Mouse (Mus musculus) spleen, postnatal 4 days (tissue): ENCODE measurements around the gene Thpo.

Source experiments
- DNase-seq, 2 experiments: peaks; one replicate each; pipeline ENCODE4 v3.0.0; 2022; ENCODE audit warnings: low spot score in 2 of 2

Gene Thpo

DNA sequence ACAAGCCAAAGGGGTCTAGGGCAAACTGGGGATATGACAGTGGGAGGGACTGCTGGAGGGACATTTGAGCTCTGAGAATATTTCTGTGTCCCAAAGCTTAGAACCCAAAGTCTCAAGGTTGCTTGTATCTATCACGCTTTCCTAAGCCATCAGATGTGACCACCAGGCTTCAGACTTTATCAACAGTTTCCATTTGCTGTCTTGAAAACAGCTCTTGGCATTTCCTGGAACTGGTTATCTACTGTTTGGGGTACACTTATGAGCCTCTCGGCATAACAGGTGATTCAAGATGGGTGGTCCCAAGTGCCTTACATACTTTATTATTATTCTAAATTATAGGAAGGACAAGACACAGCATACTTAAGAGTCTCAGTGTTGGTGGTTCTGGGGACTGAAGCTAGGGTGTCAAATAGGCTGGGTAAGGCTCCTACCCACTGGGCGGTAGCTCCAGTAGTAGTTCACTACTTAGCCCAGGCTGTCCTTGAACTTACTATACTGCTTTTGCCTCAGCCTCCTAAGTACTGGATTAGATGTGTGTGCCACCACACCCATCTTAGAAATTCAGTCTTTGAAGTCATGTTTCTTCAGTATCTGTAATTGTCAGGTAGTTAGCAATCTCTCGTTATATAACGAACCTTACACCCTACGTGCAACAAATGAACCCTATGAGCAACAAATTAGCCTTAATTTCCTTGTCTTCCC is 30.5 kb downstream of the Thpo start:
- DNase-seq = no peak

DNA sequence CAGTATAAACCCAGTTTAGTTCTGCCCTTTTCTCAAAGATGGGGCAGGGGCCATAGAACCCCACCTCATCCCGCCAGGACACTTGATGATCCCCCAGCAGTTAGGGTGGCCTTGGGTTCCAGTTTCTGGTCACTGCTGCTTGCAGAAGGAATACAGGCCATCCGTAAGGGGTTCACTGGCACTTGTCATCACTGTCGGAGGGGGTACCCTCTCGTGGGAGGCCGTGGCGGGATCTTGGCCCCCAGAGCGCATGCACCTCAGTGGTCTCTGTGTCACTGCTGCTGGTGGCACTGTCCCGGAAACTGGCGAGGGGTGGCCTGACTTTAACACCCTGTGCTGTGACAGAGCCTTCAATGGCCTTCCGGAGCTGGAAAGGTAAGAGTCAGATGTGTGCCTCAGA is 31.2 kb downstream of the Thpo start:
- no peak for DNase-seq

DNA sequence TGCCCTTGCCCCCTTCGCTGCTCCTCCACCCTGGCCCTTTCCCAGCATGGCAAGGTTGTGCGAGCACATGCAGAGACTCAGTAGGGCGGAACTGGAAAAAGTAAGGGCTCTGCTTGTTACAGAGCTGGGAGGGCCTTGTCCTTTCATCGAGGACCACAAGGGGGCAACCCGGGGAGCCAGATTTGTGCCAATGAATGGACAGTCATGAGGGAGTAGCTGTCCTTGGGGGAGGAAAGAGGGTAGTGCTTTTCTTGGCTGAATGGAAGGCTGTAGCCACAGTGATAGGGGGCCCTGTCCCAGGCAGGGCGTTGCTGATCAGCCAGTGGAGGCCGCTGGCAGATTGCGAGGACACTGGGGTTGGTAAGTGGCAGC is 31.8 kb downstream of the Thpo start:
- DNase-seq = peak; percentile 81 to 86

DNA sequence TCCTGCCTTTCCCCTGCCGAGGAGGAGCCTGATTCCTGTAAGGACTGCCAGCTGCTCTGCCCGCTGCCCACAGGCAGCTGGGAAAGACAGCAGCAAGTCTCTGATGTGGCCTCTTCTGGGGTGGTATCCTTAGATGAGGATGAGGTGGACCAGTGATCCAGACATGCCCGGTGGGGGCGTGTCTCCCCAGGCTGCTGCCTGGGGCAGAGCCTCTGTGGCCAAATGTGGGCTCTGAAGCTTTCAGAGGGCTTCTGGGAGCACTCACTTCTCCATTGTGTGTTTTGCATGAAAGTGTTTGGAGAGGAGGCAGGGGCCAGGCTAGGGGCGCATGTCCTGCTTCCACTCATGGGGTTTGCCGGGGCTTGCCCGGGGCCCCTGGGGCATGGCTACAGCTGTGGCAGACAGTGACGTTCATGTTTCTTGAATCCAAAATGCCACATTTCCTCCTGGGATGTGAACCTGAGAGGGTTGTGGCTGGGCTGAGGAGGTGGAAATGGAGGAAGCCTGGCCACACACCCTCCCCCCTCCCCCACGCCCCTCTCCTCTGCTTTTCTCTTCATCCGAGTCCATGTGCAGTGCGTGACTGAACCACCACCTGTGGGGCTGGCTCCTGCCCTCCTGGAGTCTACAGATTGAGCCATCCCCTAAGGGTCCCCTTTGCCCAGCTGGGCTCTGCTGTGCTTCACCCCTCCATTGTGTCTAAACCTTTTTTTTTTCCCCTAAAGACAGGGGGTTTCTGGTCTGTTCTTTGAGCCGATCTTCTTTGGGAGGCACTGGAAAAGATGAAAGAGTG is 32.4 kb downstream of the Thpo start:
- DNase-seq = peak; percentile 34 to 67

DNA sequence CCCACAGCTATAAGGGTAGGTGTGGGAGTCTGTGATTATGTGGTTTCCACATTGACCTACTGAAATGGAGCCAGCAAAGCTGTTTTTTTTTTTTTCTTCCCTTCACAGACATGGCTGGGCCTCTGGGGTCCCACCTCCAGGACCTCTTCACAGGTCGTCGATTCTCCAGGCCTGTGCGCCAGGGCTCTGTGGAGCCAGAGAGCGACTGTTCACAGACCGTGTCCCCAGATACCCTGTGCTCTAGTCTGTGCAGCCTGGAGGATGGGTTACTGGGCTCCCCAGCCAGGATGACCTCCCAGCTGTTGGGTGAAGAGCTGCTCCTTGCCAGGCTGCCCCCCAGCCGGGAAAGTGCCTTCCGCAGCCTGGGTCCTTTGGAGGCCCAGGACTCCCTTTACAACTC is 33.0 kb downstream of the Thpo start:
- DNase-seq = no peak

DNA sequence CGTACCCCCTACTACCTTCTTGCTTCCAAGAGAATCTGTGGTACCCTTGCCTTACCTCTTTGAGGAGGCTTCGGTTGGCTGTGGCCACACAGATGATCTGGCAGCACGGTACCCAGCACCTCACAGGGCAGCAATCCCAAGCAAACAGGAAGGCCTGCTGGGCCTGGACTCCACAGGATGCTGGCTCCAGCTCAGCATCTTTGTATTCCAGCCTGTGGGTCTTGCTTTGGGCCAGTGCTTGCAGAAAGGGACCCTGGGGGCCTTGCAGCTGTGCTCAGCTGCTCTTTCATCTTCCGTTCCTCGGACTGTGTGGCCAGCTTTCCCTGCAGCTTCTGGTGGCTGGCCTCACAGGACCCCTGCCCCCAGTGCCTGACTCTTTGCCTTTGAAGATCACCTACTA is 34.3 kb downstream of the Thpo start:
- no peak for DNase-seq

DNA sequence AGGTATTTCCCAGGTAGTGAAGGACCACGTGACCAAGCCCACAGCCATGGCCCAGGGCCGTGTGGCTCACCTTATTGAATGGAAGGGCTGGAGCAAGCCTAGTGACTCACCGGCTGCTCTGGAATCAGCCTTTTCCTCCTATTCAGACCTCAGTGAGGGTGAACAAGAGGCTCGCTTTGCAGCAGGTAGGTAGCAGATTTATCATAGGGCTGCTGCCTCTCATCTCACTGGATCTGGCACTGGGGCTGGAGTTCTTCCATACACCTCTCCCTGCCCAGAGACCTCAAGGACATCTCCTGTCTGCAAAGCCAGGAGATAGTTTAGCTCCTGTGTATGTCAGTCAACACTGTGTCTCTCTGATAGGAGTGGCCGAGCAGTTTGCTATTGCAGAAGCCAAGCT is 35.0 kb downstream of the Thpo start:
- no peak for DNase-seq

DNA sequence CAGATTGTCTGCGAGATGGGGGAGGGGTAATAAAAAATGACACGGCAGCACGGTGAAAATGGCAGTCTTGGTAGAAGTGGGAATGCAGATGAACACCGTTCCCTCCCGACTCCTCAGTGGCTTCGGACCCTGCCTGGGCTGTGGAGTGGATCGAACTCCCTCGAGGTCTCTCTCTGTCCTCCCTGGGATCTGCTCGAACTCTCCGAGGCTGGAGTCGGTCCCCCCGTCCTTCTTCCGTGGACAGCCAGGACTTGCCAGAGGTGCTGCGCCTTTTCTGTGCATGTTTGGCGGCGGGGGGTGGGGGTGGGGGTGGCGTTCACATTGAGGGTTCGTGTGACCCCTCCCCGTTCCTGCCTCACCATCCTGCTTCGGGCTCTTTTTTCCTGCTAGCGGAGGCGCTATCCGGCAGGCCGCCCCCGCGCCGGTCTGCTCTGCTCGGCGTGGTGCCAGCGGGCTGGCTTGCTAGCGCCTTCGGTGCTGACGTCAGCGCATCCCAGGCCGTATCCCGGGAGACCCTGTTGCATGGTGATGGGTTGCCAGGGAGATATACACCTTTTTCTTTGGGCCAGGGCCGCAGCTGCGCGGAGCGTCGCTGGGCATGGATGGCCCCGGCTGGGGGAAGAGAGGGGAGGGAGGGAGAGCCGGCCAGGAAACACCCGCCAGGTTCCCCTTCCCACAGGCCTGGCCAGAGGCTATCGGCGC is 38.5 kb downstream of the Thpo start:
- DNase-seq = peak; percentile 31 to 66

DNA sequence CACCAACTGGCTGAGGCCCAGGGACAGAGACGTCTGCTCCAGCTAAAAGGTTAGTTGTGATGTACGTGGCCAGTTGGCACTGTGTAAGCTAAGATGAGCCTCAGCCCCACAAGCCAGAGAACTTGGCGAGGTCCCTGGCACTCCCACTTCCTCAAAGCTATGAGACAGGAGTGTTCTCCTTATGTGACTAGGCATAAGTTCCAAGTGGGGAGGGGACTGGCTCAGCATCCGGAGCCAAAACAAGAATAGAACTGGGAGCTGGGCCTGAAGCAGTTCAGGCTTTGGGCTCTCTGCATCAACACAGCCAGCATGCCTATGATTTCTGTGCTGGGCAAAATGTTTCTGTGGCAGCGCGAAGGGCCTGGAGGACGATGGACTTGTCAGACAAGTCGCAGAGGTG is 39.5 kb downstream of the Thpo start:
- no peak for DNase-seq

DNA sequence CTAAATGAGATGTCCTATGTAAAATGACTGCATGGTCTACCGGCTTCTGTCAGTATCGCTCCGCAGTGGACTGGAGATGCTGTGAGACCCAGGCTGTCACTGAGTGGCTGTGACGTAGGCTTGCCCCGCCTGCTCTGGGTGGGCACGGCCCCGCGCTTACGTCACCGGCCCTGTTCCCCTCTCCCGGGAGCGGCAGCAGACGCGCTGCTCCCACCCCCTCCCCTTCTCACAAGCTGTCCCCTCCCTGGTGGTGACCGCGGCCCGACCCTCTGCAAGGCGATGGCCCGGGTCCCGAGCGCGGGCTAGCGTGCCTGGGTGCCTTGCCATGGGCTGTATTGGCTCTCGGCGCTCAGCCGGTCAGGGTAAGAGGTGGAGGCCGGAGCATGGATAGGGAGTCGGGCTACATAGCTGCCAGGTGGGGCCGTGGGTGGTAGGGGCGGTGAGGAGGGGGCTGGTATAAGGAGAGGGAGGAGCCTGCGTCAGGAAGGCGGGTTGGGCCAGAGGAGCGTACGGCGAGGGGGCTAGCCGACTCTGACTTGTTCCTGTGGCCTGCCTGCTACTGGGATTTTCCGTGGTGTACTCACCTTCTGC is 41.1 kb downstream of the Thpo start, which contains the start of gene Fam131a:
Gene Fam131a (plus strand): TSS at position 131 of the 591 bp plus-strand sequence.
- peak in 1 of 2 experiments; percentile 69 for DNase-seq

DNA sequence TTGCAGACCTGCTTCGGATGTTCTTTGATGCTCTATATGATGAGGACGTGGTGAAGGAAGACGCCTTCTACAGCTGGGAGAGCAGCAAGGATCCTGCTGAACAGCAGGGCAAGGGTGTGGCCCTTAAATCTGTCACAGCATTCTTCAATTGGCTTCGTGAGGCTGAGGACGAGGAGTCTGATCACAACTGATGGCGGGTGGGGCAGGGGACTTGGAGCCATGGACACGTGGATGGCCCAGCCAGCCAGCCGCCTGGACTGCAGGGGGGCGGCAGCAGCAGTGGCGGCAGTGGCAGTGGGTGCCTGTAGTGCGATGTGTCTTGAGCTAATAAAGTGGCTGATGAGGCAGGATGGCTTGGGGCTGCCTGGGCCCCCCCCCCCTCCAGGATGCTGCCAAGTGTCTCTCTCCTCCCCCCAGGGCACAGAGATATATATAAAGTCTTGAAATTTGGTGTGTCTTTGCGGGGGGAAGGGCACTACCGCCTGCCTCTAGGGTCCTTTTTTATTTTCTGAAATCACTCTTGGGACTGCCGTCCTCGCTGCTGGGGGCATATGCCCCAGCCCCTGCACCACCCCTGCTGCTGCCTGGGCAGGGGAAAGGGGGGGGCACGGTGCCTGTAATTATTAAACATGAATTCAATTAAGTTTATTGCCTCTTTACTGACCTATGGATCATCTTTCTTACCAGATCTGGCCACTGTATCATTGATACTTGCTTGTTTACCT is 41.9 kb downstream of the Thpo start:
- DNase-seq = no peak

DNA sequence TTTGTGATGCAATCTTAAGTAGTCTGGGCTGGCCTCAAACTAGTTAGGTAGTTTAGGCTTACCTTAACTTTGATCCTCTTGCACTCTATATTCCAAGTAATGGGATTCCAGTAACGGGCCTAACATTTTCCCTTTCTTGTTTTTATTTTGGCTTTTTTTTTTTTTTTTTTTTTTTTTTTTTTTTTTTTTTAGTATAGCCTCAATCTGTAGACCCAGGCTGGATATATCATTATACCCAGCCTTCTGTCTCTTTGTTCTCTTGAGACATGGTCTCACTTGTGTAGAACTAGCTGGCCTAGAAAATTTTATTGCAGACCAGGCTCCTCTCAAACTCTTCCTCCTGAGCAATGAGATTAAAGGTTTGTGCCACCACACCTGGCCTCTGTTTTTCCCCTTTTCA is 42.7 kb downstream of the Thpo start:
- no peak for DNase-seq

DNA sequence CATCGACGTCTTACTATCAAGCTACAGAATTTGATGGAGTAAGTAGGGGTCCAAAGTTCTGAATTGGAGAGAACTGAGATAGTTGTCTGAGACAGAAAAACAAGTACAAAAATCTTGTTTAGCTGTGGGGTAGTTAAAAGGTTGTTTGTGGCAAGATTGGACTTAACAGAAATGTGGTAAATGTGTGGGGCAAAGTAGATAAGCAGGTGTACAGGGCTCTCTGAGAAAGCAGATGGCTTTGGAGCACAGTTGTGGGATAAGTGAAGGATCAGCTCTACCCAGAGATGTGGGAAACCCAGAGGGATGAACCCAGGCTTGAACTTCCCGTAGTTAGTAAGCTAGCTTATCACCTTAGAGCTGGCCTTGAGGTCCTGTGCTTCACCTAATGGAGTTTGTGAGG is 43.5 kb downstream of the Thpo start:
- DNase-seq = no peak

DNA sequence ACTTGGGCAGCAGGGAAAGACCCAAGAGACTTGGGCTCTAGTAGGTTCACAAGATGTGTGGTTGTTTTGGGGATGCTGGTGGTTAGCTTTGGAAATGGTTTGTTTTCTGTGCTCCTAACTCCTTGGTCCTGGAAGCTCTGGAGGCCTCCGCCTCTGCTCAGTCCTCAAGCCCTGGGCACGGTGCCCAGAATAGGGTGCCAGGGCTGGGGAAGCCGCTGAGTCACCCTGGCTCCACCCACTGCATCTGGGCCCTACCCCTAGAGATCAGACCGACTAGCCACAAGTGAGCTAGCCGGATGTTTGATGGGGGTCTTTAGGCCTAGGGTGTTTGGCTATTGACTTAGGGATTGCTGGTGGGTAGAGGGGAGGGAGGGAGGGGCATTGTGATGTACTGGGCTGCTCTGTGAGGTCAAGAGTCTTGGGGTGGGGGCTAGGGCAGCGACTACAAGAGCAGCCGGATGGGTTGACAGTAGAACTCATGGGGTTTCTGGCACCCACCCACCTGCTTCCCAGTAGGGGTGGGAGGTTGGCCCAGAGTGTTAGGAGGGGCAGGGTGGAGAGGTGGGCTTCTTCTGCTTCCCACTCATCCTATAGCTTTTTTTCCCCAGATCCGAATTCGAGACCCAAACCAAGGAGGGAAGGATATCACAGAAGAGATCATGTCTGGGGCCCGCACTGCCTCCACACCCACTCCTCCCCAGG is 56.2 kb downstream of the Thpo start:
- DNase-seq = peak; percentile 91 to 93

DNA sequence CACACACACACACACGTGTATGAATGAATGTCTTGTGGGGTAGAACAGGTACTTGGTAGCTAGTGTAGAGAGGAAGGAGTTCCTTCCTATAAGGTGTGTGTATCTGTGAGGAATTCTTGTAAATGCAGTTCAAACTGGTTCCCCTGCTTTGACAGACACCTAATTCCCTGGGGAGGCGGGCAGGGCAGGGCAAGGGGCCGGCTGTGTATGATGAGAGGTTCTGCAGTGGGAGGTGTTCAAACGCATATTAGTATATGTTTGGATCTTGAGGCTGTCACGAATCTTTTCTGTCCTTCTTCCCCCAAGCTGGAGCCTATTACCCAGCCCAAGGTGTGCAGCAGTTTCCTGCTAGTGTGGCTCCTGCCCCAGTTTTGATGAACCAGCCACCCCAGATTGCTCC is 56.9 kb downstream of the Thpo start:
- DNase-seq = peak in 1 of 2 experiments; percentile 60

DNA sequence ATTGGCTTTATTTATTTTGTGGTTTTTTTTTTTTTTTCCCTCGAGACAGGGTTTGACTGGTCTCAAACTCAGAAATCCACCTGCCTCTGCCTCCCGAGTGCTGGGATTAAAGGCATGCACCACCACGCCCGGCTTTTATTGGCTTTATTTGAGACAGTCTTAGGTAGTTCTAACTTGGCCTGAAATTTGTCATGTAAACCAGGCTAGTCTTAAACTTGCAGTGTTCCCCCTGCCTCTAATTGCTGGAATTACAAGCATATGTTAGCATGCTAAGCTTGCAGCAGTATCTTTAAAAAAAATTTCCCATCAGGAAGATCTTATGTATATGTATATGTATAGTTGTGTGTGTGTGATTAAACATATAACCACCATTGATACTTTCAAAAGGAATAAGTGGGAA is 57.6 kb downstream of the Thpo start:
- DNase-seq = no peak

DNA sequence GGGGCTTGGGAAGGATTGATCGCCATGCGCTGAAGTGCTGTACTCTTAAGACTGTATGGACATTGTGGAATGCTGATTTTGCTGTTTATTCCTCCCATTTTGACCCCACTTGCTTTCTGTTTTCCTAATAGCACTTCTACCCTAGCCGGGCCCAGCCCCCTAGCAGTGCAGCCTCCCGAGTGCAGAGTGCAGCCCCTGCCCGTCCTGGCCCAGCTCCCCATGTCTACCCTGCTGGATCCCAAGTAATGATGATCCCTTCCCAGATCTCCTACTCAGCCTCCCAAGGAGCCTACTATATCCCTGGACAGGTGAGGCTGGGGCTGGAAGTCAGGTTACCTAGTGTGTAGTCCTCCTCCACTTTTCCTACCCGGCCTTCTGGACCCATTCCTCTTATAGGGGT is 59.1 kb downstream of the Thpo start:
- DNase-seq = peak in 1 of 2 experiments; percentile 59
